Mouse (Mus musculus) brain, embryonic 18.5 days (tissue): Measurements from ENCODE around the gene Psma1.

Experiments
- DNase-seq: peaks from one replicate; pipeline ENCODE4 v3.0.0-alpha.2; 2012; ENCODE audit warnings: low read depth, low spot score

The Psma1 gene

GRCm38 (mm10) chr7:114275372-114276004, 430 bp downstream of the Psma1 start:
- no peak for DNase-seq

GRCm38 (mm10) chr7:114268446-114268845, 7.5 kb downstream of the Psma1 start:
- no peak for DNase-seq

DNA sequence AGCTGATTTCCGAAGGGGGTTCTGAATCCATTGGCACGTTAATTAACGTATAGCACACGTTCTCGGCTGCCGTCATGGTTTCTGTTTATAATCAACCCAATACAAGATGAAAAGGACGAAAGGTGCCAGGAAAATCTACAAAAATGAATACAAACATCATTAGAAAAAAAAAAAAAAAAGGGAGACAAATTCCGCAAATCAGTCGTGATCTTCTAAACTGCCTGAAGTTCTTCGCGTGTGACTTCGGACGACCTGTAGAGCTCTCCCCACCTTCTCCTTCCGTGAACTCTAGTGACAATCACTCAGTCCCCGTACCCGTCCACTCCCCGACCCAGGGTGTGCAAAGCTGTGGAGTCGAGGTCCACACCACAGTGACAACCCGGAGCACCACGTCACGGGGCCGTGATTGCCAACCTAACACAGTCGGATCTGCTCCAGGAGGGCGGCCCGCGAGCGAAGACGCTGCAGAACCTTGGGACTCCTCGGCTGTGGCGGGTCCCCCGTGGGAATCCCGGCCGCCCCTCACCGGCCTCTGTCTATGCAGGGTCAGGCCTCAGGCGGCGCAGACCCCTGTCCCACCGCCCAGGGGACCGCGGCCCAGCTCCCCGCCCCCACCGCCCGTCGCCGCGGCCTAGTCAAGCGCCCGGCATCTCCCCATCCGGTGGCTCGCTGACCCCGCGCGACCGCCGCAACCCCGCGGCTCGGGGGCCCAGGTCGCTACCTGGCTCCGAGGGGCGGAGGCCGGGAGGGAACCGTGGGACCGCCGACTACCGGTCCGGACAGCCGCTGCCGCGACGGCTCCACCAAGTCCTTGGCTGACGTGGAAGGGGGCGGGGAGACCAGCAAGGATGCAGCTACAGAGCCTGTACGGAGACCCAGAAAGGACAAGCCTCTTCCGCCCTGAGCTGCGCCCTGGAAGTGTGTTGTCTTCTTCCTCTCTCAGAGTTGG, 21.8 kb downstream of the Psma1 start, which contains the start of gene Copb1:
Gene Copb1, minus strand, starts transcription at position 827 of the 949 bp plus-strand sequence.
- peak; percentile 84 for DNase-seq

DNA sequence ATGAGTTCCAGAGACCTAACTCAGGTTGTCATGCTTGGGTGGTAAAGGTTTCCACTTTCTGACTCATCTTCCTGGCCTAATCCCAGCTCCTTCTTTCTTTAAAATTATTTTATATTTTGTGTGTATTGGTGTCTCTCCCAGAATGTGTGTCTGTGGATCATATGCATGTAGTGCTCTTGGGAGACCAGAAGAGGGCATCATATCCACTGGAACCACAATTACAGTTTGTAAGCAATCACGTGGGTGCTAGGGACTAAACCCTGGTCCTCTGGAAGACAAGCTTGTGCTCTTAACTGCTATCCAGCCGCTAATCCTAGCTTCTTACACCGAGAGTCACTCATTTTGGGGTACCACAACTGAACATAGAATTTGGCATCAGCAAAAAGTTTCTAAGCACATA, 24.2 kb downstream of the Psma1 start:
- DNase-seq, result no peak

DNA sequence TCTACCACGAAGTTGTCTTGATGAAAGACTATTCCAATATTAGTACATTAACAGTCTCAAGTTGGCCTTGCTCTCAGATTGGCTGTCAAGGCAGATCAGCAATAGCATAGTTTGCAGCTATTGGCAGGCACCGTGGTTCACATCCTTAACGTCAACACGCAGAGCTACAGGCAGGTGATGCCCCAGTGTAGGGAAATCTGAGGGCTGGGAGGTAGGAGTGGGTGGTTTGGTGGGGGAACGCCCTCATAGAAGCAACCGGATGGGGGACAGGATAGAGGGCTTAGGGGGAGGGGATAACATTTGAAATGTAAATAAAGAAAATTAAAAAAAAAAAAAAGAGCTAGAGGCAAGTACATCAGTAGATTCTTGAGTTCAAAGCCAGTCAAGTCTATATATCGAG, 41.9 kb downstream of the Psma1 start:
- DNase-seq, result no peak

- DNase-seq, result no peak
Observed at GRCm38 (mm10) chr7:114232982-114233381, 42.9 kb downstream of the Psma1 start.

DNA sequence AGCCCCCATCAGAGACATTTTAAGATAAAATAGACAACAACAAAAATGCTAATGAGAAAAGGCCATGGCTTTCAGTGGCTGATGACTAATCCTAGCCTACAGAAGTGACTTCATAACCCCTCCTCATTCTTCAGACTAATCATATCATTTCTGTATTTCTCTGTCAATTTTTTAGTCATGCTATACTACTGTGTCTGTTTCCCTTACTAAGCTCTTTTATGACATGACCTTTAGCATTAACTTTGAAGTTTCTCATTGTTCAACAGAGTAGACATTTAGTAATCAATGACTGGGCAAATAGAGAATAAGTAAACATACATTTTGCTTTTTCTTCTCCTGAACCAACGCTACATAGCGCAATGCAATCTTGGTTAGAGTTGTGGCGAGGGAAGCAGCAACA, 44.1 kb downstream of the Psma1 start:
- DNase-seq, result no peak

- no peak for DNase-seq
Observed at GRCm38 (mm10) chr7:114226521-114226920, 49.4 kb downstream of the Psma1 start.

- no peak for DNase-seq
Observed at GRCm38 (mm10) chr7:114220433-114220832, 55.5 kb downstream of the Psma1 start.

DNA sequence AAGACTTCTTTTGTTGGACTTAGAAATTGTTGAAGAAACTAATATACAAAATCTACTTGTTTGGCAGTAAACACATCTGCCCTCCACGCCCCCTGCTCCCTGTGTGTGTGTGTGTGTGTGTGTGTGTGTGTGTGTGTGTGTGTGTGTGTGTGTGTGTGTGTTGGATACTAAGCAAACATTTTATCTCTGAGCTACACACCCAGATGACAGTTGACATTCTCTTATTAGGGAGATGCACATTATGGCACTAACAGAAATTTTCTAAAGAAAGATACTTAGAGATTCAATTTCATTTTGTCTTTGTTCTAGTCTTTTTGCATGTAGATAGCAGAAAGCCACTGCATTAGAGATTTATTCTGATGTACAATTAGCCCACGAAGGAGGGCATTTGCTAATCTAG, 59.0 kb downstream of the Psma1 start:
- DNase-seq, result no peak
